ENCODE assay signal across 11 mouse cellular contexts in the genomic region with DNA sequence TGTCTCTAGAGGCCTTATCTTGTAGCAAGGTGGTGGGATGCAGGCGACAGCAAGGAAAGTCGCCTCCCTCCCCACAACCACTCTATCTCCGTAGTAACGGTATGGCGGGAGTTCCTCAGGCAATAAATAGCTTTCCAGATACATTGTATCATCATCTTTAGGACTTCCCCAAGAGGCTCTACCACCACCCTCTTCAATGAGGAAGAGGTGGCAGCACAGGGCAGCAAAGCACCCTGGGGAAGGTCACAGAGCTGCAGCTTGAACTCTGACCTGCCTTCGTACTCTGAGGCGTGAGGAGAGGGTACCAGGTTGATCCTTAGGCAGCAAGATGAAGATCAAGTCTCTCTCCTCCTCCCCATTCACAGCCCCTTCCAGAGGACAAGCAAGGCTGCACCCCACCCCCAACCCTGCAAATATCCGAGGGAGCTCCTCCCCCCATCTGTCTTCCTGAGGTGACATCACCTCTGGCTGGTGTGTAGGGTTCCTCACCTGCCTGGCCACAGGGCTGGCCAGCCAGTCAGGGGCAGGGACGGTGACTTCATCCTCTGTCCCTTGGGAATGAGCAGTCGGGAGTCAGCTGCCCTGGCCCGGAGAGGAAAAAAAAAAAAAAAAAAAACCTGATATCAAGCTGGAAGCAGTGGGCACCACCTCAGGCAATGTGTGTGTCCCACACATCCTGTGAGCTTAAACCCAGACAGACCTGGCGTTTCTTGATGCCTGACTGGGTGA. TPM values are rescaled to one million over a fixed set of nuclear protein-coding genes. Genes with fewer than 3 reads are reported as not detected.
A peak's percentile ranks its signal among the peaks of the same experiment; 100 is the strongest.
DNase-seq lines count a peak whose midpoint lies in the region; ATAC-seq lines count a peak whose summit lies in the region.
"Had no signal": no experiment of that assay in that cellular context is flagged by ENCODE, and none has a peak within 500 bp of the region (broad histone marks: within the 10 kb centered on the region; RNA-seq: fewer than 3 reads in every experiment).

No protein-coding gene starts in this region.

- peaks cover 42% of the 10 kb centered on the region for H3K4me1 ChIP-seq in midbrain, embryonic 10.5 days
- H3K4me1 ChIP-seq in midbrain, embryonic 16.5 days (ENCODE audit: control insufficient read depth, insufficient read depth, low read length), result peaks cover 3% of the 10 kb centered on the region; the same call in 1 of the 2 replicates
- peaks cover 40% of the 10 kb centered on the region for H3K4me1 ChIP-seq in intestine, embryonic 16.5 days (ENCODE audit: control insufficient read depth, insufficient read depth, low read length)
- peaks cover 40% of the 10 kb centered on the region for H3K4me1 ChIP-seq in stomach, embryonic 16.5 days (ENCODE audit: control insufficient read depth, insufficient read depth, low read length)

- no peak overlapping the region for H3K4me2 ChIP-seq in midbrain, embryonic 16.5 days (ENCODE audit: low read length)
- H3K4me2 ChIP-seq in intestine, embryonic 16.5 days (ENCODE audit: low read depth, low read length), result no peak overlapping the region
- no peak overlapping the region for H3K4me2 ChIP-seq in stomach, embryonic 16.5 days (ENCODE audit: low read depth, low read length)

- H3K27ac ChIP-seq in midbrain, embryonic 10.5 days (replicated peaks), result peak overlapping the region; percentile 24; the same call in 1 of the 2 replicates
- no peak overlapping the region for H3K27ac ChIP-seq in midbrain, embryonic 16.5 days (ENCODE audit: low read length)
- no peak overlapping the region for H3K27ac ChIP-seq in intestine, embryonic 16.5 days (ENCODE audit: low read length)
- H3K27ac ChIP-seq in stomach, embryonic 16.5 days (ENCODE audit: low read length), result peak overlapping the region; percentile 94

- DNase-seq in heart, adult 11 months, result peak; percentile 95
- DNase-seq in heart, adult 9 months (ENCODE audit: low spot score in 2 of 2), result no peak
- no peak for DNase-seq in midbrain, embryonic 10.5 days (ENCODE audit: low spot score)
- no peak for DNase-seq in cerebellum, adult 9-10 months
- no peak for DNase-seq in cerebellum, adult 18-20 months
- DNase-seq: kidney, adult 8-10 months had no signal

- no peaks in the 10 kb centered on the region for H3K27me3 ChIP-seq in midbrain, embryonic 10.5 days (ENCODE audit: low read depth, poor library complexity, severe bottlenecking)
- no peaks in the 10 kb centered on the region for H3K27me3 ChIP-seq in midbrain, embryonic 16.5 days (ENCODE audit: control insufficient read depth, insufficient read depth, low read depth, low read length)
- H3K27me3 ChIP-seq in intestine, embryonic 16.5 days (replicated peaks; ENCODE audit: control insufficient read depth, insufficient read depth, low read length), result no peaks in the 10 kb centered on the region
- H3K27me3 ChIP-seq in stomach, embryonic 16.5 days (ENCODE audit: control insufficient read depth, insufficient read depth, low read length), result no peaks in the 10 kb centered on the region

- no peak for ATAC-seq in midbrain, embryonic 16.5 days
- ATAC-seq in intestine, embryonic 16.5 days, result peak; percentile 31
- peak; percentile 44; the same call in 1 of the 2 replicates for ATAC-seq in stomach, embryonic 16.5 days (ENCODE audit: insufficient read depth, low FRiP score)

- no peaks in the 10 kb centered on the region for H3K9me3 ChIP-seq in midbrain, embryonic 10.5 days (replicated peaks)
- no peaks in the 10 kb centered on the region for H3K9me3 ChIP-seq in midbrain, embryonic 16.5 days (replicated peaks; ENCODE audit: control insufficient read depth, low read length, poor library complexity, severe bottlenecking)
- no peaks in the 10 kb centered on the region for H3K9me3 ChIP-seq in intestine, embryonic 16.5 days (ENCODE audit: control insufficient read depth, low read length)
- H3K9me3 ChIP-seq in stomach, embryonic 16.5 days (replicated peaks; ENCODE audit: control insufficient read depth, low read length), result no peaks in the 10 kb centered on the region

- no peaks in the 10 kb centered on the region for H3K36me3 ChIP-seq in midbrain, embryonic 10.5 days
- H3K36me3 ChIP-seq in midbrain, embryonic 16.5 days (ENCODE audit: control insufficient read depth, insufficient read depth, low read length), result no peaks in the 10 kb centered on the region
- H3K36me3 ChIP-seq in intestine, embryonic 16.5 days (ENCODE audit: control insufficient read depth, insufficient read depth, low read length), result no peaks in the 10 kb centered on the region; the same call in 1 of the 2 replicates
- H3K36me3 ChIP-seq in stomach, embryonic 16.5 days (ENCODE audit: control insufficient read depth, insufficient read depth, low read length), result no peaks in the 10 kb centered on the region

- no peak overlapping the region for H3K9ac ChIP-seq in midbrain, embryonic 16.5 days (ENCODE audit: low read depth, low read length)
- no peak overlapping the region for H3K9ac ChIP-seq in intestine, embryonic 16.5 days (ENCODE audit: low read depth, low read length)
- H3K9ac ChIP-seq in stomach, embryonic 16.5 days (ENCODE audit: low read length), result peak overlapping the region; percentile 43; the same call in 1 of the 2 replicates

- WGBS in midbrain, embryonic 10.5 days, result 47% methylated on average over 12 of the region's 12 CpGs
- WGBS in midbrain, embryonic 16.5 days, result 51% methylated on average over 12 of the region's 12 CpGs
- WGBS in intestine, embryonic 16.5 days, result 27% methylated on average over 12 of the region's 12 CpGs
- 33% methylated on average over 12 of the region's 12 CpGs for WGBS in stomach, embryonic 16.5 days

- no peak overlapping the region for H3K4me3 ChIP-seq in midbrain, embryonic 10.5 days
- H3K4me3 ChIP-seq in midbrain, embryonic 16.5 days (ENCODE audit: low read depth, low read length), result no peak overlapping the region
- no peak overlapping the region for H3K4me3 ChIP-seq in intestine, embryonic 16.5 days (ENCODE audit: low read length)
- no peak overlapping the region for H3K4me3 ChIP-seq in stomach, embryonic 16.5 days (replicated peaks; ENCODE audit: low read length)

RNA-seq across cellular contexts. Expression of a gene that starts 41.1 kb away (rescaled TPM):
- polyA plus RNA-seq in midbrain, embryonic 10.5 days (2016; fragmentation: Nextera tagmentation; extraction: Ambion mirVana), result 0.40 and 2.0 TPM in 2 replicates
- polyA plus RNA-seq in midbrain, embryonic 16.5 days (2015; fragmentation: Nextera tagmentation; extraction: Ambion mirVana), result 0.60 and 2.3 TPM in 2 replicates
- polyA plus RNA-seq in intestine, embryonic 16.5 days (2015; fragmentation: Nextera tagmentation; extraction: Ambion mirVana), result 0.35 and 0.56 TPM in 2 replicates
- polyA plus RNA-seq in stomach, embryonic 16.5 days (2015; fragmentation: Nextera tagmentation; extraction: Ambion mirVana), result 0.85 and 1.2 TPM in 2 replicates

RNA-seq across cellular contexts. Expression of a gene that starts 52.6 kb away (rescaled TPM):
- polyA plus RNA-seq in midbrain, embryonic 10.5 days (2016; fragmentation: Nextera tagmentation; extraction: Ambion mirVana), result not detected in 2 replicates
- polyA plus RNA-seq in midbrain, embryonic 16.5 days (2015; fragmentation: Nextera tagmentation; extraction: Ambion mirVana), result not detected in 2 replicates
- polyA plus RNA-seq in intestine, embryonic 16.5 days (2015; fragmentation: Nextera tagmentation; extraction: Ambion mirVana), result not detected in 2 replicates
- not detected in 2 replicates for polyA plus RNA-seq in stomach, embryonic 16.5 days (2015; fragmentation: Nextera tagmentation; extraction: Ambion mirVana)
- polyA plus RNA-seq: brain, embryonic 14.5 days; limb, embryonic 14.5 days had no signal

Comparison
In these comparisons a context has a peak if more than half of its experiments do, and no peak if none do; other contexts are left out.
1. H3K27ac ChIP-seq: peak in midbrain, embryonic 10.5 days (single experiment) and stomach, embryonic 16.5 days (single experiment); none in midbrain, embryonic 16.5 days (single experiment) and intestine, embryonic 16.5 days (single experiment).